Mouse (Mus musculus): Measurements from ENCODE around the gene Chmp2b.

Gene Chmp2b

GRCm38 (mm10) chr16:65561963-65562863 lies at the start of gene Chmp2b:
TSS of gene Chmp2b (minus strand) at chr16:65562726.
- DNase-seq, result peak; percentile 84 to 86

GRCm38 (mm10) chr16:65611678-65612077 lies 49.2 kb upstream of the Chmp2b start:
- DNase-seq, result no peak

DNA sequence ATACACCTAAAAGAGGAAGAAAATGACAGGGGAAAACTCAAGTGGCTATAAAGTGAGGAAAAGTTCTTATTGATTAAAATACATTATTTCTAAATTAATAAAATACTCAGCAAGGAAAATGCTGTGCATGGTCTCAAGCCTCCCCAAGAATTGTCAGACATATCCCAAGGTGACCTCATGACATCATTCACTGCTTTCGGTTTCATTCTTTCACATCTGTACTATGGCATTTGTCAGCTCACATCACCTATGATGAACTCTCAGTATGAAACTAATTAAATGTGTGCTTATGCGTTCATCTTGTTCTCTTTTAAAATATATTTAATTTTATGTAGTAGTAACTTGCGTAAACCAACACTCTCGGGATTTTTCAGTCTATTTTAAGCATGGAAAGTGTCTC lies 38.3 kb upstream of the Chmp2b start:
- no peak for DNase-seq

- DNase-seq, result no peak
Measured at GRCm38 (mm10) chr16:65586111-65586865, 23.8 kb upstream of the Chmp2b start.

DNA sequence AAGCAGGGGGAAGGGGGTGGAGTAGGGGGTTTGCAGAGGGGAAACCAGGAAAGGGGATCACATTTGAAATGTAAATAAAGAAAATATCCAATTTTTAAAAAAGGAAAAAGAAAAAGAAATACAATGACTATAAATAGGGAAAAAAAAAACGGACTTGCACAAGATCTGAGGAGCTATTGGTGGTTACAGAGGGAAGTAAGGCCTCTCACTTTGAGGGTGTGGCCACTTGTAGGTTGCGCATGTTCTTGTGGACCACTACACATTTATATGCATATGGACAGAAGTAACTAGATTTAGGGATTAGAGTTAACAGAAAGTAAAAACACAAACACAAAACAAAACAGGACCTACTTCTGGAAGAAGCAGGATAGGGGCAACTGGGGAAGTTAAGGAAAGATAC lies 23.2 kb upstream of the Chmp2b start:
- no peak for DNase-seq

- DNase-seq, result peak; percentile 21 to 30
Measured at GRCm38 (mm10) chr16:65577298-65578029, 14.9 kb upstream of the Chmp2b start.

DNA sequence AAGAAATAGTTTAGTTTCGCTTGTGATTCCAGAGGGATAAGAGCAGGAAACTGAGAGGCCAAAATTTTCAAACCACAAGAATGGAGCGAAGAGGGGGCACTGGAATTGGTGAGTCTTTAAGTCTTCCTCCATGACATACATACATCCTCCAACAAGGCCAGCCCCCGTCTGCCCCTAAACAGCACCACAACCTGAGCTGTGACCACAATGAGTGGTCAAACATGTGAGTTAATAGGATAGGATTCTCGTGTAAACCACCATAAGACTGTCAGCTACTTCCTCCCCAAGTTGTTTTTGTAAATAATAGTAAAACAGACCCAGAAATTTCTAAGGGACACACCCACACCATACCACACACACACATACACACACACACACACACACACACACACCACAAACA lies 6.3 kb upstream of the Chmp2b start:
- no peak for DNase-seq

- DNase-seq, result no peak
Measured at GRCm38 (mm10) chr16:65564951-65565350, 2.4 kb upstream of the Chmp2b start.

GRCm38 (mm10) chr16:65564306-65564705 lies 1.8 kb upstream of the Chmp2b start:
- no peak for DNase-seq

- no peak for DNase-seq
Measured at GRCm38 (mm10) chr16:65562864-65563206, 309 bp upstream of the Chmp2b start.

GRCm38 (mm10) chr16:65560996-65561962 lies 1.2 kb downstream of the Chmp2b start:
- DNase-seq, result peak; percentile 10 to 24

- DNase-seq, result no peak
Measured at GRCm38 (mm10) chr16:65559591-65559990, 2.9 kb downstream of the Chmp2b start.

GRCm38 (mm10) chr16:65557369-65557768 lies 5.2 kb downstream of the Chmp2b start:
- no peak for DNase-seq

DNA sequence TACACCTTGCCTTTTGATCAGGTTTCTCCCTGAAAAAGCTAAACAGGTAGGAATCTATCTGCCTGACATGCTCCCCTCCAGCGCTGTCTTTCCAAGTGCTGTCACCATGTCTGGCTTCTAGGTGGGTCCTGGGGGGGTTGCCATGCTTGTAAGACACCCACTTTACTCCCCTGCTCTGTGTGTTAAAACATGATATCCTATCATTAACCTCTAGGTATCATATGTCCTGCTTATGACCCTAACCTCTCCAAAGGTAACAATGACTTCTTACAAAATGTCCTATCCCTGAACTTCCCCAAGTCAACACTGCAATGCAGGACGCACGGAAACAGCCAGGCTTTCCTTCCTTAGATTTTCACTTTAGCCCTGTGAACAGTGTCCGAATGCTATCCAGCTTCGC lies 8.3 kb downstream of the Chmp2b start:
- DNase-seq, result no peak

- no peak for DNase-seq
Measured at GRCm38 (mm10) chr16:65550814-65551213, 11.7 kb downstream of the Chmp2b start.

DNA sequence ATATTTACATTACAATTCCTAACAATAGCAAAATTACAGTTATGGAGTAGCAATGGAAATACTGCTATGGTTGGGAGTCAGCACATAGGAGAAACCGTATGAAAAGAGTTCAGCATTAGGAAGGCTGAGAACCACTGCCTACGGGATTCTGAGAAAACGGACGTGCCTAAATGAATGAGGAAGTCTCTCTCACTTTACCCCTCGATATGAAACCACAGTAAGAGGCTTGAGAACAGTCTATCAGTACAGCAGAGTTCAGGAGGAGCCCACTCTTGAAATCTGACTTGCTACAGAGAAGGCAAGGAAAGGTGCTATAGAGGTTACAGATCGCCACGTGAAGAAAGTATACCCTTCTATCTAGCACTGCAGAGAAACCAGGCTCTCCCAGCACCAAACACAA lies 13.6 kb downstream of the Chmp2b start:
- no peak for DNase-seq

- no peak for DNase-seq
Measured at GRCm38 (mm10) chr16:65543676-65544293, 18.7 kb downstream of the Chmp2b start.

DNA sequence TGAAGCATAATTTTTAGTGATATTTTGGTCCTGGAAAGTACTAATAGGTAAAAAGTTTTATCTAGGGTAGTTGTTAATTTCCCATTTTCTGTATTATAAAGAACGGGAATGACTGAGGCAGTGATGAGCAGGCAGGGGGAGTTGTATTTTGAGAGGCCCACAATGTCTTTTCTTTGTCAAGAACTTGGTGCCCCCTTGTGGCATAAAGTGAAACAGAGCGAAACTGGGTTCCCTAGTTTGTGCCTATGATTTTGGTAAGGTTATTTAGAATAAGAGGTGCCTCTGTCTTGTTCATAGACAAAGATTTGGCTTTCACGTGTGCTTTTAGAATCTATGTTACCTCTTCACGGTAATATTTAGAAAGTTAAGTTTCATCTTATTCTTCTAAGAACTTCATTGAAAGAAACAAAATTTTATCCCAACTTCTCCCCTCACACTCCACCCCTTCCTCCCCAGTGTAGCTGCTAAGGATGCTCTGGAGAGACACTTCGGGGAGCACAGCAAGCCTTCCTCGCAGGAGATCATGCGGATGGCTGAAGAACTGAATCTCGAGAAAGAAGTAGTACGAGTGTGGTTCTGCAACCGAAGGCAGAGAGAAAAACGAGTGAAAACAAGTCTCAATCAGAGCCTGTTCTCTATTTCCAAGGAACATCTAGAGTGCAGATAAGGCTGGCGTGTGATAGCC lies 29.1 kb downstream of the Chmp2b start:
- DNase-seq, result peak; percentile 40 to 49

GRCm38 (mm10) chr16:65531663-65532062 lies 30.9 kb downstream of the Chmp2b start:
- DNase-seq, result no peak

DNA sequence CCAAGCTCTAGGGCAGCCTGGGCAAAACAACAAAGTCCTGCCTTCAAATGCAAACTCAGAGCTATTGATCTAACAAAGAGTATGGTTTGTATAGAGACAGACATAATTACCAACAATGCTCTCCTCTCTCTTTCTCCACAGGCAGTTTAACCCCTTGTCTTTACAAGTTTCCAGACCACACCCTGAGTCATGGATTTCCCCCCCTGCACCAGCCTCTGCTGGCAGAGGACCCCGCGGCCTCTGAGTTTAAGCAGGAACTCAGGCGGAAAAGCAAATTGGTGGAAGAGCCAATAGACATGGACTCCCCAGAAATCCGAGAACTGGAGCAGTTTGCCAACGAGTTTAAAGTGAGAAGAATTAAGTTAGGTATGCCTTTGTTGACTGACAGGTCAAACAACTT lies 32.9 kb downstream of the Chmp2b start:
- no peak for DNase-seq

DNA sequence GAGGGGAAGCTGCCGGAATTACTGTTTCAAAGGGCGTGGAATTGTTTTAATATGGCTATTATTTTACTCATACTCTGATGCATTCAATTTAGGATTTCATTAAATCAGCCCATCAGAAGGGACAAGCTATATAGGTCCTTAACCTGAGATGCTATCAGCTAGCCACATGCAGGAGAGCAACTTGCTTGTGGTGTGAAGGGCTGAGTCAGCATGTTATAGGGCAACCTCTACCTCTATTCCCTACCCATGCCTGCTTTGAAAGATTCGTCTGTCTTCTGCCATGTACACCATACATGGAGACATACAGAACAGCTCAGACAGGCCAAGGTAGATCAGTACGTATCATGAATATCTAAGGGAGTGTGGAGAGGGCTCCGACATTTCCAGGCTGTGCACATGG lies 35.8 kb downstream of the Chmp2b start:
- no peak for DNase-seq
